Mouse (Mus musculus): ENCODE data around the gene Cgrrf1. TPM values are rescaled to one million over a fixed set of nuclear protein-coding genes. Genes with fewer than 3 reads are reported as not detected.

Cgrrf1 gene
- 54.1 and 63.8 TPM in 2 replicates for total RNA-seq (2014; rRNA removed)
- 27.8 and 32.1 TPM in 2 replicates for polyA plus RNA-seq (2012; rRNA removed)

DNA sequence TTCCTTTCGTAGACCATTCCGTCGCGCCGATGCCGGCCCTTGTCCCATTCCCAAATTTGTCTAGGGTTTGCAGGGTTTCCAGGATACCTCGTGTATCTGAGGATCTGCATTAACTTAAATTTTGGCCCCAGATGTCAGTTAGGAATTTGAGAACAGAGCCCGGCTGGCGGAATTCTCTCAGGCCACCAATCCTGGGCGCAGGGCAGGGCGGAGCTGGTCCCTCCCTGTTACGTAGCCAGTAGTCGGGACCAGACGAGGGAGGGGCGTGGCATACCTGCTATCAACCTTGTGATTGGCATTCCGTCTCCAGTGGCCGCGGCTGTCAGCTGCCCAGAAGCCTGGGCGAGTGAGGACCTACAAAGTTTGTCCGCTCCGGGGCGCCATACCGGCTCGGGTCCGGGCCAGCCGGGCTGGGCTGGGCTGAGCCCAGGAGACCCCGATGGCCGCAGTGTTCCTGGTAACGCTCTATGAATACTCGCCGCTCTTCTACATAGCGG is at the start of gene Cgrrf1:
Gene Cgrrf1 (plus strand): TSS at position 289 of the 497 bp plus-strand sequence.
- under 1% methylated on average over 32 of the region's 32 CpGs for WGBS
- peaks cover 11% of the 10 kb centered on the region for H3K4me1 ChIP-seq (ENCODE audit: control insufficient read depth, insufficient read depth, low read length)
- H3K79me2 ChIP-seq (ENCODE audit: control insufficient read depth, insufficient read depth, low read length), result peaks cover 17% of the 10 kb centered on the region; the same call in 1 of the 2 replicates
- peak within 1 kb of the TSS; percentile 90 for H3K9ac ChIP-seq (ENCODE audit: low read depth, low read length)
- peak; percentile 74 for TF ChIP-seq POLR2A (IDR thresholded peaks at IDR 0.05; ENCODE audit: extremely low read depth, insufficient read depth, low read length)
- peak; percentile 32 for TF ChIP-seq CTCF (IDR thresholded peaks at IDR 0.05; ENCODE audit: low read depth, low read length)
- H3K27me3 ChIP-seq (ENCODE audit: control insufficient read depth, insufficient read depth, low read length), result no peaks in the 10 kb centered on the region
- H3K4me3 ChIP-seq (ENCODE audit: insufficient read depth, low read depth, low read length), result peak within 1 kb of the TSS; percentile 89
- peak; percentile 92 for DNase-seq (ENCODE audit: extremely low read depth, low read depth, low spot score)
- H3K36me3 ChIP-seq (ENCODE audit: control insufficient read depth, insufficient read depth, low read length), result no peaks in the 10 kb centered on the region
- peak within 1 kb of the TSS; percentile 85 for H3K27ac ChIP-seq (replicated peaks; ENCODE audit: insufficient read depth, low read depth, low read length)

DNA sequence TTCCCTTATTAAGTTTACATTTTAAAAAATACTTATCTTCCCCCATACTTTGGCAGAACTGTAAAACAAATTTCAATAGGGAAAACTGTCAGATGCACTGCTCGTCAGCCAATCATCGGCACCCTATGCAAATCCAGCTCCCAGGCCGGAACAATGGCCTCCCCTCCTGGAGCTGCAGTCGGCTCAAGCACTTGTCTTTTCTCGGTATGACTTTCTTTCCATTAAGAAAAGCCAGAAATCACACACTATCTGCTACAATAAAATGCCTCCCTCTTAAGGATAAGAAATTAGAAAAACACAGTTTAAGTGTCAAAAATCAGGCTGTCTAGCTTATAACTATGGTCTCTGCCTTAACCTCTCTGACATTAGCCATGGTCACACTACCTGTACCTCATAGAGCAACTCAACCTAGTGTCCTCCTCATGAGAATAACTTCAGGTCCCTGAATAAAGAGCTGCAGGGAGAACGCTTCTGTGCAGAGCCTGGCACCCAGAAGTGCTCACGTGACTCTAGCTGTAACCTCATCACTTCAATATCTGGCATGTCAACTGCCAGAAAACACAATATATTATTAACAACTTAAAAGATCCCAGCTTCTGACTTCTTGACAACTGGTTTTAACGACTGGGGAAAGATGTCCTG is 49.6 kb upstream of the Cgrrf1 start:
- H3K27me3 ChIP-seq (ENCODE audit: control insufficient read depth, insufficient read depth, low read length), result no peaks in the 10 kb centered on the region
- no peak overlapping the region for H3K9ac ChIP-seq (ENCODE audit: low read depth, low read length)
- H3K27ac ChIP-seq (replicated peaks; ENCODE audit: insufficient read depth, low read depth, low read length), result no peak overlapping the region
- H3K4me1 ChIP-seq (ENCODE audit: control insufficient read depth, insufficient read depth, low read length), result peaks cover 9% of the 10 kb centered on the region; the same call in 1 of the 2 replicates
- WGBS, result 88% methylated on average over 8 of the region's 8 CpGs
- DNase-seq (ENCODE audit: extremely low read depth, low read depth, low spot score), result no peak
- no peak overlapping the region for H3K4me3 ChIP-seq (ENCODE audit: insufficient read depth, low read depth, low read length)
- peaks cover 32% of the 10 kb centered on the region for H3K36me3 ChIP-seq (ENCODE audit: control insufficient read depth, insufficient read depth, low read length)
- peaks cover 22% of the 10 kb centered on the region; the same call in 1 of the 2 replicates for H3K79me2 ChIP-seq (ENCODE audit: control insufficient read depth, insufficient read depth, low read length)
- TF ChIP-seq POLR2A (IDR thresholded peaks at IDR 0.05; ENCODE audit: extremely low read depth, insufficient read depth, low read length) (no peak), CTCF (IDR thresholded peaks at IDR 0.05; ENCODE audit: low read depth, low read length) (no peak)

DNA sequence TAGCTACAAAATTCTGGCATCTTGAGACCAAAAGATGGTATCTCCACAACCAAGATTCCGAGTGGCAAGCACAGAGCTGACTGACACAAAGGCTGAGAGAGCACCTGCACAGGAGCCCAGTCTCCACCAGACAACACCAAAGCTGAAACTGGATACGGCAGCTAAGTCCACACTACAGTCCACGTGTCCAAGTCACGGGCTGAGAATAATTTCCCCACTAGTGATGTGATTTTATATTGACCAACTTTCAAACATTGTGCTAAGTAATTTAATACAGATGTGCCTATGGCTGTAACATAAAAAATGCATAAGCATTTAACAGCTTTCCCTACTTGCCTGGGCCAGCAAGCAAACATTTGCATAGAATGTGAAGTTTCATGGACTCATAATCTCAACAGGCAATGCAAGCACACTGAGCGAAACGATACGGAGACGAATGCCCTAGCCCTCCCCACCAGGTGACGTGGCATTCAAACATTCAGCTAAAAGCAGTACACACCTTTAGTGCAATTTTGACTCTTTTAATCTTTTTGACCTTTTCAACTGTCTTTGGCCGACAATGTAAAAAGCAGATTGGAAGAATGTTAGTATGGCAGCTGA is 48.5 kb upstream of the Cgrrf1 start:
- Histone ChIP-seq H3K27ac (replicated peaks; ENCODE audit: insufficient read depth, low read depth, low read length) (no peak overlapping the region), H3K4me1 (ENCODE audit: control insufficient read depth, insufficient read depth, low read length) (peaks cover 11% of the 10 kb centered on the region), H3K27me3 (ENCODE audit: control insufficient read depth, insufficient read depth, low read length) (no peaks in the 10 kb centered on the region), H3K36me3 (ENCODE audit: control insufficient read depth, insufficient read depth, low read length) (peaks cover 21% of the 10 kb centered on the region), H3K79me2 (ENCODE audit: control insufficient read depth, insufficient read depth, low read length) (peaks cover 22% of the 10 kb centered on the region; the same call in 1 of the 2 replicates), H3K9ac (ENCODE audit: low read depth, low read length) (no peak overlapping the region), H3K4me3 (ENCODE audit: insufficient read depth, low read depth, low read length) (no peak overlapping the region)
- DNase-seq (ENCODE audit: extremely low read depth, low read depth, low spot score), result no peak
- WGBS, result 92% methylated on average over 10 of the region's 10 CpGs
- TF ChIP-seq POLR2A (IDR thresholded peaks at IDR 0.05; ENCODE audit: extremely low read depth, insufficient read depth, low read length) (no peak), CTCF (IDR thresholded peaks at IDR 0.05; ENCODE audit: low read depth, low read length) (no peak)

DNA sequence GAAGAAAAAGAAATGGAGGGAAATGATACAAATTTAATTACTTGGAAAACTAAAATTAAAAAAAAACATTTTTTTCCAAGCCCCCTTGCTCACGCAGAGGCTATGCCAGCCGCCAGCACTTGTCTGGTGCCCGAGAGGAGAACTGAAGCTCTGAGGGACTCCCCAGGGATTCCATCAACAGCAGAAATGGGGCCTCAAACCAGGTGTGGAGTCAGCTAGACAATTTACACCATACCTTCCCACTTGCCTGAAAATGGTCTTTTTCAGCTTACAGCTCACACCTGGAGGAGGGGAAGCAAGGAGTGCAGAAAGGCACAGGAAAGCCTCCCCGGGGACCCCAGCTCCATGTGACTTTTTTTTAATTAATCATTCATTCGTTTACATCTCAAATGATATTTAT is 46.7 kb upstream of the Cgrrf1 start:
- Histone ChIP-seq H3K4me1 (ENCODE audit: control insufficient read depth, insufficient read depth, low read length) (peaks cover 14% of the 10 kb centered on the region), H3K27me3 (ENCODE audit: control insufficient read depth, insufficient read depth, low read length) (no peaks in the 10 kb centered on the region), H3K36me3 (ENCODE audit: control insufficient read depth, insufficient read depth, low read length) (peaks cover 5% of the 10 kb centered on the region), H3K4me3 (ENCODE audit: insufficient read depth, low read depth, low read length) (no peak overlapping the region), H3K27ac (replicated peaks; ENCODE audit: insufficient read depth, low read depth, low read length) (no peak overlapping the region), H3K79me2 (ENCODE audit: control insufficient read depth, insufficient read depth, low read length) (peaks cover 22% of the 10 kb centered on the region; the same call in 1 of the 2 replicates), H3K9ac (ENCODE audit: low read depth, low read length) (no peak overlapping the region)
- TF ChIP-seq CTCF (IDR thresholded peaks at IDR 0.05; ENCODE audit: low read depth, low read length) (no peak), POLR2A (IDR thresholded peaks at IDR 0.05; ENCODE audit: extremely low read depth, insufficient read depth, low read length) (no peak)
- WGBS, result 95% methylated on average over 5 of the region's 5 CpGs
- no peak for DNase-seq (ENCODE audit: extremely low read depth, low read depth, low spot score)

DNA sequence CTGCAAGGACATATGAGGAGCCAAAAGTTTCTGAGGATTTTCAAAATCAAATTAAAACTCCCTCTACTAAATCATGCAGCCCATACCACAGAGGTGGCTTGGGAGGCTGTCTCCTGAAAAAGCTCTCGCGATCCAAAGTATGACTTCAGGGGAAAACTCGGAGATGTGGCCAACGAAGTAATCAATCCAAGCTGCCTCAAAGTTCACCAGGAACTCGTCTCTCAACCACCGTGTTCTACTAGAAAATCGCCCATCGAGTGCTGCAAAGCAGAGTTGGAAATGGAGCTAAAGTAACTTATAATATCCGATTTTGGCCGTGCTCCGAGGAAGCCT is 44.5 kb upstream of the Cgrrf1 start:
- peak overlapping the region; percentile 98 for H3K9ac ChIP-seq (ENCODE audit: low read depth, low read length)
- H3K4me1 ChIP-seq (ENCODE audit: control insufficient read depth, insufficient read depth, low read length), result peaks cover 14% of the 10 kb centered on the region
- DNase-seq (ENCODE audit: extremely low read depth, low read depth, low spot score), result peak; percentile 61
- TF ChIP-seq POLR2A (IDR thresholded peaks at IDR 0.05; ENCODE audit: extremely low read depth, insufficient read depth, low read length), result no peak
- no peak for TF ChIP-seq CTCF (IDR thresholded peaks at IDR 0.05; ENCODE audit: low read depth, low read length)
- H3K27ac ChIP-seq (replicated peaks; ENCODE audit: insufficient read depth, low read depth, low read length), result peak overlapping the region; percentile 88
- peaks cover 4% of the 10 kb centered on the region for H3K36me3 ChIP-seq (ENCODE audit: control insufficient read depth, insufficient read depth, low read length)
- H3K27me3 ChIP-seq (ENCODE audit: control insufficient read depth, insufficient read depth, low read length), result no peaks in the 10 kb centered on the region
- peaks cover 22% of the 10 kb centered on the region; the same call in 1 of the 2 replicates for H3K79me2 ChIP-seq (ENCODE audit: control insufficient read depth, insufficient read depth, low read length)
- 0% methylated on average over 11 of the region's 11 CpGs for WGBS
- H3K4me3 ChIP-seq (ENCODE audit: insufficient read depth, low read depth, low read length), result peak overlapping the region; percentile 100

Measured in liver, adult 2 months (tissue).